Mouse (Mus musculus): ENCODE results near the gene Nfix. TPM values are rescaled to one million over a fixed set of nuclear protein-coding genes. Genes with fewer than 3 reads are reported as not detected.
"Not testable (repeated sequence)": the region's sequence is repeated elsewhere in the genome, so short reads cannot be mapped to it uniquely, and the experiment has no call there.

Gene Nfix
- polyA plus RNA-seq, 1 experiment from 2014 or later: 14.2 TPM

GRCm38 (mm10) chr8:84687003-84687704, 113.0 kb downstream of the Nfix start:
- WGBS: 0% methylated on average over 32 of the region's 62 CpGs
- peak overlapping the region; percentile 95 for H3K27ac ChIP-seq
- no peaks in the 10 kb centered on the region for H3K9me3 ChIP-seq (replicated peaks)
- no peaks in the 10 kb centered on the region for H3K27me3 ChIP-seq
- H3K9ac ChIP-seq: peak overlapping the region; percentile 100
- H3K4me1 ChIP-seq: peaks cover 52% of the 10 kb centered on the region
- peaks cover 2% of the 10 kb centered on the region; the same call in 1 of the 2 replicates for H3K36me3 ChIP-seq
- peak overlapping the region; percentile 91 for H3K4me2 ChIP-seq (replicated peaks)
- H3K4me3 ChIP-seq: peak overlapping the region; percentile 100
- peak; percentile 42 for ATAC-seq (ENCODE audit: low FRiP score)

GRCm38 (mm10) chr8:84686191-84687002, 113.7 kb downstream of the Nfix start, which contains the start of gene Trmt1:
Gene Trmt1, plus strand, starts transcription at chr8:84686307.
- H3K4me3 ChIP-seq: peak within 1 kb of the TSS; percentile 100
- 0 out of 2 replicates have a peak, but pooled peaks cover 6% of the 10 kb centered on the region for H3K36me3 ChIP-seq
- peaks cover 53% of the 10 kb centered on the region for H3K4me1 ChIP-seq
- WGBS: 8% methylated on average over 20 of the region's 20 CpGs
- H3K9ac ChIP-seq: peak within 1 kb of the TSS; percentile 100
- no peaks in the 10 kb centered on the region for H3K27me3 ChIP-seq
- 0 out of 2 replicates have a peak, but pooled peaks have one; percentile 35 for ATAC-seq (ENCODE audit: low FRiP score)
- no peaks in the 10 kb centered on the region for H3K9me3 ChIP-seq (replicated peaks)
- peak within 1 kb of the TSS; percentile 91 for H3K4me2 ChIP-seq (replicated peaks)
- H3K27ac ChIP-seq: peak within 1 kb of the TSS; percentile 95

- H3K4me3 ChIP-seq: no peak overlapping the region
- H3K4me1 ChIP-seq: peaks cover 44% of the 10 kb centered on the region
- 0 out of 2 replicates have a peak overlapping the region, but pooled peaks have one; percentile 1 for H3K9ac ChIP-seq
- H3K36me3 ChIP-seq: 0 out of 2 replicates have a peak, but pooled peaks cover 7% of the 10 kb centered on the region
- no peak overlapping the region for H3K27ac ChIP-seq
- H3K9me3 ChIP-seq (replicated peaks): no peaks in the 10 kb centered on the region
- H3K27me3 ChIP-seq: no peaks in the 10 kb centered on the region
- 29% methylated on average over 3 of the region's 3 CpGs for WGBS
- H3K4me2 ChIP-seq (replicated peaks): no peak overlapping the region
- no peak for ATAC-seq (ENCODE audit: low FRiP score)
These were observed 115.6 kb downstream of the Nfix start for GRCm38 (mm10) chr8:84684537-84684936.

GRCm38 (mm10) chr8:84682257-84682656, 117.9 kb downstream of the Nfix start:
- Histone ChIP-seq H3K27ac (no peak overlapping the region), H3K9ac (no peak overlapping the region), H3K4me3 (no peak overlapping the region), H3K27me3 (no peaks in the 10 kb centered on the region), H3K4me2 (replicated peaks) (no peak overlapping the region), H3K4me1 (peaks cover 32% of the 10 kb centered on the region), H3K36me3 (0 out of 2 replicates have a peak, but pooled peaks cover 9% of the 10 kb centered on the region), H3K9me3 (replicated peaks) (no peaks in the 10 kb centered on the region)
- ATAC-seq (ENCODE audit: low FRiP score): no peak
- WGBS: 83% methylated on average over 2 of the region's 2 CpGs

GRCm38 (mm10) chr8:84681476-84681875, 118.7 kb downstream of the Nfix start:
- 87% methylated on average over 2 of the region's 2 CpGs for WGBS
- H3K4me2 ChIP-seq (replicated peaks): no peak overlapping the region
- no peaks in the 10 kb centered on the region for H3K9me3 ChIP-seq (replicated peaks)
- no peak overlapping the region for H3K9ac ChIP-seq
- H3K4me3 ChIP-seq: no peak overlapping the region
- H3K27me3 ChIP-seq: no peaks in the 10 kb centered on the region
- no peak for ATAC-seq (ENCODE audit: low FRiP score)
- H3K4me1 ChIP-seq: peaks cover 27% of the 10 kb centered on the region
- no peak overlapping the region for H3K27ac ChIP-seq
- H3K36me3 ChIP-seq: peaks cover 14% of the 10 kb centered on the region

- Histone ChIP-seq H3K4me2 (replicated peaks) (no peak overlapping the region), H3K4me1 (peaks cover 3% of the 10 kb centered on the region; the same call in 1 of the 2 replicates), H3K27me3 (no peaks in the 10 kb centered on the region), H3K9ac (no peak overlapping the region), H3K36me3 (peaks cover 56% of the 10 kb centered on the region), H3K9me3 (replicated peaks) (no peaks in the 10 kb centered on the region), H3K4me3 (no peak overlapping the region), H3K27ac (no peak overlapping the region)
- ATAC-seq (ENCODE audit: low FRiP score): no peak
- WGBS: 92% methylated on average over 5 of the region's 5 CpGs
These were observed 122.8 kb downstream of the Nfix start for GRCm38 (mm10) chr8:84677305-84677704.

GRCm38 (mm10) chr8:84670295-84671006, 129.7 kb downstream of the Nfix start:
- WGBS: 85% methylated on average over 5 of the region's 5 CpGs
- not testable (repeated sequence) for H3K9me3 ChIP-seq (replicated peaks); ATAC-seq (ENCODE audit: low FRiP score); H3K4me3 ChIP-seq; H3K9ac ChIP-seq; H3K27me3 ChIP-seq; H3K4me2 ChIP-seq (replicated peaks); H3K27ac ChIP-seq
- peaks cover 67% of the 10 kb centered on the region for H3K36me3 ChIP-seq
- H3K4me1 ChIP-seq: peaks cover 11% of the 10 kb centered on the region

GRCm38 (mm10) chr8:84668731-84669485, 131.2 kb downstream of the Nfix start:
- H3K4me1 ChIP-seq: peaks cover 12% of the 10 kb centered on the region
- no peak overlapping the region for H3K9ac ChIP-seq
- peaks cover 53% of the 10 kb centered on the region for H3K36me3 ChIP-seq
- H3K4me2 ChIP-seq (replicated peaks): no peak overlapping the region
- 84% methylated on average over 6 of the region's 6 CpGs for WGBS
- H3K4me3 ChIP-seq: no peak overlapping the region
- H3K27me3 ChIP-seq: no peaks in the 10 kb centered on the region
- no peak for ATAC-seq (ENCODE audit: low FRiP score)
- H3K9me3 ChIP-seq (replicated peaks): no peaks in the 10 kb centered on the region
- H3K27ac ChIP-seq: no peak overlapping the region

GRCm38 (mm10) chr8:84668081-84668480, 132.1 kb downstream of the Nfix start:
- H3K27ac ChIP-seq: no peak overlapping the region
- no peak overlapping the region for H3K9ac ChIP-seq
- H3K4me1 ChIP-seq: peaks cover 19% of the 10 kb centered on the region
- 75% methylated on average over 1 of the region's 1 CpGs for WGBS
- ATAC-seq (ENCODE audit: low FRiP score): no peak
- H3K27me3 ChIP-seq: no peaks in the 10 kb centered on the region
- H3K9me3 ChIP-seq (replicated peaks): no peaks in the 10 kb centered on the region
- H3K4me2 ChIP-seq (replicated peaks): no peak overlapping the region
- peaks cover 44% of the 10 kb centered on the region for H3K36me3 ChIP-seq
- H3K4me3 ChIP-seq: no peak overlapping the region

GRCm38 (mm10) chr8:84665385-84665893, 134.7 kb downstream of the Nfix start:
- no peaks in the 10 kb centered on the region for H3K27me3 ChIP-seq
- peak overlapping the region; percentile 62 for H3K4me3 ChIP-seq
- WGBS: 4% methylated on average over 14 of the region's 14 CpGs
- H3K36me3 ChIP-seq: peaks cover 22% of the 10 kb centered on the region
- H3K4me2 ChIP-seq (replicated peaks): peak overlapping the region; percentile 93
- peaks cover 36% of the 10 kb centered on the region for H3K4me1 ChIP-seq
- H3K27ac ChIP-seq: peak overlapping the region; percentile 88
- H3K9me3 ChIP-seq (replicated peaks): no peaks in the 10 kb centered on the region
- H3K9ac ChIP-seq: peak overlapping the region; percentile 81
- peak; percentile 1; the same call in 1 of the 2 replicates for ATAC-seq (ENCODE audit: low FRiP score)

All from hindbrain, embryonic 12.5 days (tissue).